Comparison of ENCODE assay signal across 12 mouse cellular contexts in the genomic region with DNA sequence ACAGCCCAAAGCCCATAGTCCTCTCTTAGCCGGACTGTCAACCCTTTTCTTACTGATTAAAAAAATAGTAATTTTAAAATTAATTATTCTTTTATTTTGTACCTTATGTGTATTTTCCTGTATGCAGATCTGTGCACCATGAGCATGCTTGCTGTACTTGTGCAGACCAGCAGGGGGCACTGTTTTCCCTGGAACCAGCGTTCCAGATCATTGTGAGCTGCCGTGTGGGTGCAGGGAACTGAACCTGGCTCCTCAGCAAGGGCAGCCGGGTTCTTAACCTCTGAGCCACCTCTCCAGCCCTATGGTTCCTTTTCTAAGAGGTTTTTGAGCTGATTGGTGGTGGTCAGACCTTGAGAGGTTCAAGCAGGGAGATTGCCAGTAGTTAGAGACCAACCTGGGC.
DNase-seq lines count a peak whose midpoint lies in the region; ATAC-seq and TF ChIP-seq lines count a peak whose summit lies in the region.
"Had no signal": no experiment of that assay in that cellular context is flagged by ENCODE, and none has a peak within 500 bp of the region (broad histone marks: within the 10 kb centered on the region; RNA-seq: fewer than 3 reads in every experiment).

No protein-coding gene starts in this region.

- no peak for TF ChIP-seq POLR2A in liver, adult 2 months (IDR thresholded peaks at IDR 0.05; ENCODE audit: extremely low read depth, insufficient read depth, low read length)
- TF ChIP-seq POLR2A in ES-Bruce4 (IDR thresholded peaks at IDR 0.05; ENCODE audit: insufficient read depth, low read length), result no peak

- H3K27ac ChIP-seq in liver, adult 2 months (replicated peaks; ENCODE audit: insufficient read depth, low read depth, low read length), result no peak overlapping the region
- H3K27ac ChIP-seq in ES-Bruce4 (ENCODE audit: insufficient read depth, low read length), result no peak overlapping the region
- H3K27ac ChIP-seq in limb, embryonic 11.5 days (replicated peaks; ENCODE audit: low read depth, low read length), result peak overlapping the region; percentile 21; the same call in 1 of the 2 replicates
- H3K27ac ChIP-seq: heart, embryonic 15.5 days had no signal

- ATAC-seq in limb, embryonic 11.5 days (ENCODE audit: insufficient number of reproducible peaks, low FRiP score, low TSS enrichment, low read depth), result no peak
- ATAC-seq: forebrain, embryonic 16.5 days had no signal

- H3K27me3 ChIP-seq in liver, adult 2 months (ENCODE audit: control insufficient read depth, insufficient read depth, low read length), result no peaks in the 10 kb centered on the region
- H3K27me3 ChIP-seq in ES-Bruce4 (ENCODE audit: control insufficient read depth, insufficient read depth, low read length, poor library complexity, severe bottlenecking), result no peaks in the 10 kb centered on the region
- H3K27me3 ChIP-seq in limb, embryonic 11.5 days (ENCODE audit: control insufficient read depth, insufficient read depth, low read length), result no peaks in the 10 kb centered on the region
- H3K27me3 ChIP-seq: heart, embryonic 15.5 days had no signal

- H3K4me3 ChIP-seq in liver, adult 2 months (ENCODE audit: insufficient read depth, low read depth, low read length), result no peak overlapping the region
- no peak overlapping the region for H3K4me3 ChIP-seq in ES-Bruce4 (ENCODE audit: low read depth, low read length)
- no peak overlapping the region for H3K4me3 ChIP-seq in limb, embryonic 11.5 days (ENCODE audit: low read depth, low read length)
- H3K4me3 ChIP-seq: heart, embryonic 15.5 days had no signal

- TF ChIP-seq CTCF in liver, adult 2 months (IDR thresholded peaks at IDR 0.05; ENCODE audit: low read depth, low read length), result peak; percentile 72
- TF ChIP-seq CTCF in ES-Bruce4 (IDR thresholded peaks at IDR 0.05; ENCODE audit: low read depth, low read length), result peak; percentile 84

- no peak overlapping the region for H3K4me2 ChIP-seq in limb, embryonic 11.5 days (ENCODE audit: low read depth, severe bottlenecking)
- H3K4me2 ChIP-seq: heart, embryonic 15.5 days had no signal

- H3K9ac ChIP-seq in liver, adult 2 months (ENCODE audit: low read depth, low read length), result no peak overlapping the region
- no peak overlapping the region for H3K9ac ChIP-seq in ES-Bruce4 (ENCODE audit: low read depth, poor library complexity, severe bottlenecking)
- no peak overlapping the region for H3K9ac ChIP-seq in limb, embryonic 11.5 days (ENCODE audit: low read length)
- H3K9ac ChIP-seq: heart, embryonic 15.5 days had no signal

- 92% methylated on average over 4 of the region's 4 CpGs for WGBS in liver, adult 2 months
- WGBS in limb, embryonic 11.5 days, result 86% methylated on average over 4 of the region's 4 CpGs

- H3K9me3 ChIP-seq in ES-Bruce4 (replicated peaks; ENCODE audit: control insufficient read depth, insufficient read depth, low read length, poor library complexity, severe bottlenecking), result no peaks in the 10 kb centered on the region
- peaks cover 2% of the 10 kb centered on the region; the same call in 1 of the 2 replicates for H3K9me3 ChIP-seq in limb, embryonic 11.5 days (ENCODE audit: control insufficient read depth, low read length)
- H3K9me3 ChIP-seq: heart, embryonic 15.5 days had no signal

- H3K36me3 ChIP-seq in liver, adult 2 months (ENCODE audit: control insufficient read depth, insufficient read depth, low read length), result 0 out of 2 replicates have a peak, but pooled peaks cover 2% of the 10 kb centered on the region
- no peaks in the 10 kb centered on the region for H3K36me3 ChIP-seq in ES-Bruce4 (ENCODE audit: control insufficient read depth, insufficient read depth, low read length, poor library complexity, severe bottlenecking)
- H3K36me3 ChIP-seq in limb, embryonic 11.5 days (ENCODE audit: control insufficient read depth, insufficient read depth, low read length), result peaks cover 10% of the 10 kb centered on the region
- H3K36me3 ChIP-seq: heart, embryonic 15.5 days had no signal

- no peak for DNase-seq in liver, adult 2 months (ENCODE audit: extremely low read depth, low read depth, low spot score)
- DNase-seq in liver, result no peak
- DNase-seq in B cell, adult 2 months, result peak; percentile 45 to 49
- no peak for DNase-seq in limb, embryonic 11.5 days (ENCODE audit: low spot score)
- no peak for DNase-seq in heart, postnatal 10 days
- no peak for DNase-seq in kidney, postnatal 4 days
- DNase-seq: adrenal gland, adult 2 months; cerebellum, postnatal 36 days; lung, adult 18-20 months had no signal

- TF ChIP-seq EP300 in ES-Bruce4 (IDR thresholded peaks at IDR 0.05; ENCODE audit: insufficient read depth, low read depth, low read length), result no peak

- H3K4me1 ChIP-seq in liver, adult 2 months (ENCODE audit: control insufficient read depth, insufficient read depth, low read length), result peaks cover 18% of the 10 kb centered on the region
- no peaks in the 10 kb centered on the region for H3K4me1 ChIP-seq in ES-Bruce4 (ENCODE audit: control insufficient read depth, insufficient read depth, low read length)
- peaks cover 5% of the 10 kb centered on the region for H3K4me1 ChIP-seq in limb, embryonic 11.5 days (ENCODE audit: control insufficient read depth, insufficient read depth, low read length)

- peaks cover 66% of the 10 kb centered on the region for H3K79me2 ChIP-seq in liver, adult 2 months (ENCODE audit: control insufficient read depth, insufficient read depth, low read length)

- intact Hi-C loops in heart, postnatal 10 days (cut with DNase I), result no loop called here

Comparison
In these comparisons a context has a peak if more than half of its experiments do, and no peak if none do; other contexts are left out.
1. DNase-seq: peak in B cell, adult 2 months (2 of 2); none in liver, adult 2 months (single experiment), liver (single experiment), limb, embryonic 11.5 days (single experiment), heart, postnatal 10 days (0 of 2) and kidney, postnatal 4 days (0 of 2).